Mouse (Mus musculus): Measurements from ENCODE around the gene Cped1. TPM values are rescaled to one million over a fixed set of nuclear protein-coding genes. Genes with fewer than 3 reads are reported as not detected.

Gene Cped1
- not detected in 2 replicates for total RNA-seq (2015; ENCODE audit: low replicate concordance)
- total RNA-seq (2017; ENCODE audit: low replicate concordance) = 0.68 and 0.70 TPM in 2 replicates

GRCm38 (mm10) chr6:21985732-21986540 is at the start of gene Cped1:
Gene Cped1, plus strand, starts transcription at chr6:21985916.
- no peak for ATAC-seq (replicated peaks; ENCODE audit: low FRiP score, poor library complexity, severe bottlenecking)

GRCm38 (mm10) chr6:21937981-21938635 is 47.6 kb upstream of the Cped1 start:
- ATAC-seq (replicated peaks; ENCODE audit: low FRiP score, poor library complexity, severe bottlenecking) = no peak

- peak; percentile 95 for ATAC-seq (replicated peaks; ENCODE audit: low FRiP score, poor library complexity, severe bottlenecking)
Observed at GRCm38 (mm10) chr6:21949226-21949731, 36.4 kb upstream of the Cped1 start, which contains the start of gene Ing3. Gene Ing3, plus strand, starts transcription at chr6:21949571.

GRCm38 (mm10) chr6:21949771-21950448 is 35.8 kb upstream of the Cped1 start:
- peak; percentile 92 for ATAC-seq (replicated peaks; ENCODE audit: low FRiP score, poor library complexity, severe bottlenecking)

- ATAC-seq (replicated peaks; ENCODE audit: low FRiP score, poor library complexity, severe bottlenecking) = no peak
Observed at GRCm38 (mm10) chr6:21950676-21951075, 35.0 kb upstream of the Cped1 start.

GRCm38 (mm10) chr6:21955468-21955867 is 30.2 kb upstream of the Cped1 start:
- 0 out of 2 replicates have a peak, but pooled peaks have one; percentile 16 for ATAC-seq (replicated peaks; ENCODE audit: low FRiP score, poor library complexity, severe bottlenecking)

GRCm38 (mm10) chr6:21958922-21959321 is 26.8 kb upstream of the Cped1 start:
- ATAC-seq (replicated peaks; ENCODE audit: low FRiP score, poor library complexity, severe bottlenecking) = no peak

- ATAC-seq (replicated peaks; ENCODE audit: low FRiP score, poor library complexity, severe bottlenecking) = no peak
Observed at GRCm38 (mm10) chr6:21959909-21960308, 25.8 kb upstream of the Cped1 start.

GRCm38 (mm10) chr6:21977532-21977931 is 8.2 kb upstream of the Cped1 start:
- no peak for ATAC-seq (replicated peaks; ENCODE audit: low FRiP score, poor library complexity, severe bottlenecking)

- no peak for ATAC-seq (replicated peaks; ENCODE audit: low FRiP score, poor library complexity, severe bottlenecking)
Observed at GRCm38 (mm10) chr6:21981114-21981513, 4.6 kb upstream of the Cped1 start.

- ATAC-seq (replicated peaks; ENCODE audit: low FRiP score, poor library complexity, severe bottlenecking) = peak; percentile 65; the same call in 1 of the 2 replicates
Observed at GRCm38 (mm10) chr6:21984990-21985731, 555 bp upstream of the Cped1 start.

- ATAC-seq (replicated peaks; ENCODE audit: low FRiP score, poor library complexity, severe bottlenecking) = no peak
Observed at GRCm38 (mm10) chr6:21986660-21987331, 1.1 kb downstream of the Cped1 start.

GRCm38 (mm10) chr6:21987554-21987953 is 1.8 kb downstream of the Cped1 start:
- no peak for ATAC-seq (replicated peaks; ENCODE audit: low FRiP score, poor library complexity, severe bottlenecking)

GRCm38 (mm10) chr6:21988296-21988695 is 2.6 kb downstream of the Cped1 start:
- ATAC-seq (replicated peaks; ENCODE audit: low FRiP score, poor library complexity, severe bottlenecking) = no peak

GRCm38 (mm10) chr6:21989081-21989480 is 3.4 kb downstream of the Cped1 start:
- ATAC-seq (replicated peaks; ENCODE audit: low FRiP score, poor library complexity, severe bottlenecking) = no peak

GRCm38 (mm10) chr6:21990181-21991135 is 4.7 kb downstream of the Cped1 start:
- ATAC-seq (replicated peaks; ENCODE audit: low FRiP score, poor library complexity, severe bottlenecking) = no peak

- ATAC-seq (replicated peaks; ENCODE audit: low FRiP score, poor library complexity, severe bottlenecking) = no peak
Observed at GRCm38 (mm10) chr6:21991151-21991550, 5.4 kb downstream of the Cped1 start.

GRCm38 (mm10) chr6:21993070-21993469 is 7.4 kb downstream of the Cped1 start:
- ATAC-seq (replicated peaks; ENCODE audit: low FRiP score, poor library complexity, severe bottlenecking) = no peak
